Mouse (Mus musculus) forebrain, embryonic 13.5 days (tissue): Measurements from ENCODE around the gene Dennd2d. TPM values are rescaled to one million over a fixed set of nuclear protein-coding genes. Genes with fewer than 3 reads are reported as not detected.

Experiments used
- polyA plus RNA-seq: library from polyadenylated mRNA; unstranded; fragments of >200 nt; fragmentation: Nextera tagmentation; extraction: Ambion mirVana; gene quantifications from 2 replicates; pipeline ENCODE4 v1.2.1, GENCODE M21; 2015

Gene Dennd2d
- polyA plus RNA-seq, 1 experiment from 2014 or later = 0.25 TPM

Other genes with a start within 250 kb of the Dennd2d start
- gene Chil6, start 76.2 kb upstream of the Dennd2d start, polyA plus RNA-seq = not detected in 2 replicates
- gene Dram2, start 65.4 kb downstream of the Dennd2d start, polyA plus RNA-seq = 41.0 and 42.6 TPM in 2 replicates
- 35.8 and 38.5 TPM in 2 replicates for gene Cept1, start 65.4 kb downstream of the Dennd2d start, polyA plus RNA-seq
- gene Lrif1, start 202.6 kb downstream of the Dennd2d start, polyA plus RNA-seq = 17.6 and 20.3 TPM in 2 replicates